Mouse (Mus musculus) cerebellum, adult 11 months (tissue): Measurements from ENCODE around the gene Depdc5.

Source experiments
- DNase-seq: peaks from one replicate; pipeline ENCODE4 v3.0.0; 2022

The Depdc5 gene

GRCm38 (mm10) chr5:33003500-33003899 is 140.0 kb downstream of the Depdc5 start:
- DNase-seq = no peak

GRCm38 (mm10) chr5:33004110-33004509 is 140.6 kb downstream of the Depdc5 start:
- DNase-seq = no peak

GRCm38 (mm10) chr5:33005442-33006145 is 142.1 kb downstream of the Depdc5 start:
- no peak for DNase-seq

GRCm38 (mm10) chr5:33006670-33007069 is 143.2 kb downstream of the Depdc5 start:
- no peak for DNase-seq

GRCm38 (mm10) chr5:33007371-33007770 is 143.9 kb downstream of the Depdc5 start:
- DNase-seq = no peak

- DNase-seq = no peak
Measured at GRCm38 (mm10) chr5:33009301-33009700, 145.8 kb downstream of the Depdc5 start.

- DNase-seq = no peak
Measured at GRCm38 (mm10) chr5:33009818-33010812, 146.6 kb downstream of the Depdc5 start.

GRCm38 (mm10) chr5:33011132-33012106 is 147.9 kb downstream of the Depdc5 start:
- peak; percentile 61 for DNase-seq

- DNase-seq = no peak
Measured at GRCm38 (mm10) chr5:33014096-33014495, 150.6 kb downstream of the Depdc5 start.

GRCm38 (mm10) chr5:33015579-33015978 is 152.1 kb downstream of the Depdc5 start:
- no peak for DNase-seq

GRCm38 (mm10) chr5:33018189-33018560 is 154.7 kb downstream of the Depdc5 start:
- no peak for DNase-seq

GRCm38 (mm10) chr5:33018561-33019425 is 155.3 kb downstream of the Depdc5 start, which contains the start of gene Ywhah:
TSS of gene Ywhah (plus strand) at chr5:33018816.
- DNase-seq = peak; percentile 98

- DNase-seq = no peak
Measured at GRCm38 (mm10) chr5:33019426-33019821, 155.9 kb downstream of the Depdc5 start.

- DNase-seq = no peak
Measured at GRCm38 (mm10) chr5:33021622-33022021, 158.1 kb downstream of the Depdc5 start.

GRCm38 (mm10) chr5:33023337-33023736 is 159.8 kb downstream of the Depdc5 start:
- no peak for DNase-seq

- DNase-seq = no peak
Measured at GRCm38 (mm10) chr5:33024474-33024873, 161.0 kb downstream of the Depdc5 start.

GRCm38 (mm10) chr5:33028656-33029055 is 165.2 kb downstream of the Depdc5 start:
- DNase-seq = no peak

GRCm38 (mm10) chr5:33030425-33031175 is 167.1 kb downstream of the Depdc5 start:
- no peak for DNase-seq

- DNase-seq = no peak
Measured at GRCm38 (mm10) chr5:33032036-33032773, 168.7 kb downstream of the Depdc5 start.

GRCm38 (mm10) chr5:33033121-33033520 is 169.6 kb downstream of the Depdc5 start:
- peak; percentile 76 for DNase-seq
